Mouse (Mus musculus): ENCODE data around the gene Rdh7. TPM values are rescaled to one million over a fixed set of nuclear protein-coding genes. Genes with fewer than 3 reads are reported as not detected.
A peak's percentile ranks its signal among the peaks of the same experiment; 100 is the strongest.
"Not testable (repeated sequence)": the region's sequence is repeated elsewhere in the genome, so short reads cannot be mapped to it uniquely, and the experiment has no call there.

The Rdh7 gene
- polyA plus RNA-seq, 1 experiment from 2014 or later: 1.1 TPM

DNA sequence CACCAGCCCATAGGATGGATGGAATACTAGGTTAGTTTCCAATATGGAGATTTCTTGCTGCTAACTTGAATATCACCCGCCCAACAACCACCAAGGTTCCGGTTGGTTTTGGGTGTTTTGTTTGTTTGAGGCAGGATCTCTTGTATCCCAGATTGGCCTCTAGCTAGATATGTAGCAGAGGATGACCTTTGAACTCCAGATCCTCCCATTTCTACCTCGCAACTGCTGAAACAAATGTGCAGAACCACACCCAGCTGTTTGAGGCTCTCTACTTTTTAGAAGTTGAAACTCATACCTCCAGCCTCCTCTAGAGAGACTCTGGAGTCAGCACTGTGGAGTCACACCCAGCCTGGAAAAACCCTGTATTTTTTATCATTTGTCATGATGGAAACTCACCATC lies 8.9 kb upstream of the Rdh7 start:
- peaks cover 25% of the 10 kb centered on the region for H3K4me1 ChIP-seq (ENCODE audit: control insufficient read depth, insufficient read depth, low read length)
- H3K4me2 ChIP-seq (ENCODE audit: low read depth, low read length): no peak overlapping the region
- 66% methylated on average over 3 of the region's 3 CpGs for WGBS
- no peak overlapping the region for H3K4me3 ChIP-seq (ENCODE audit: low read length)
- no peak overlapping the region for H3K9ac ChIP-seq (ENCODE audit: low read depth, low read length)
- no peak for ATAC-seq
- peak overlapping the region; percentile 27; the same call in 1 of the 2 replicates for H3K27ac ChIP-seq (ENCODE audit: low read length)
- no peaks in the 10 kb centered on the region for H3K9me3 ChIP-seq (ENCODE audit: control insufficient read depth, low read length)
- no peaks in the 10 kb centered on the region for H3K27me3 ChIP-seq (replicated peaks; ENCODE audit: control insufficient read depth, insufficient read depth, low read length)
- H3K36me3 ChIP-seq (ENCODE audit: control insufficient read depth, insufficient read depth, low read length): no peaks in the 10 kb centered on the region

DNA sequence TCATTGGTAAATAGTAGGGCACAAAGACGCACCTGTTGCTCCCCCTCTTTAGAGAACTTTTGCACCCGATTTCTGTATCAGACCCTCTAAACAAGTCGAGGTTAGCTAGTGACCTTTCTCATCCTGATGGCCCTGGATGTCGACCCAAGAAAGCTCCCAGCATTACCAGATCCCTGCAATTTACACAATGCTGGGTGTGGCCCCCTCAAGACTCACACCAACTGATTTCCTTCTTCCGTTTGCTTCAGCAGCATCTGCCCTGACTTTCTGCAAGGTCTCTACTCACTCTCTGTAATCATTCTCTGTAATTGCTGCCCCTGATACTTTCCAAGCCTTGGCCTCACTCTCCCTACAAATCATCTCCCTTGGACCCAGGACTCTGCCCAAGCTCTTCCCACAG lies 8.1 kb upstream of the Rdh7 start:
- no peak overlapping the region for H3K9ac ChIP-seq (ENCODE audit: low read depth, low read length)
- WGBS: 38% methylated on average over 5 of the region's 5 CpGs
- H3K4me1 ChIP-seq (ENCODE audit: control insufficient read depth, insufficient read depth, low read length): peaks cover 25% of the 10 kb centered on the region
- no peaks in the 10 kb centered on the region for H3K9me3 ChIP-seq (ENCODE audit: control insufficient read depth, low read length)
- H3K27me3 ChIP-seq (replicated peaks; ENCODE audit: control insufficient read depth, insufficient read depth, low read length): no peaks in the 10 kb centered on the region
- no peaks in the 10 kb centered on the region for H3K36me3 ChIP-seq (ENCODE audit: control insufficient read depth, insufficient read depth, low read length)
- H3K4me2 ChIP-seq (ENCODE audit: low read depth, low read length): no peak overlapping the region
- H3K4me3 ChIP-seq (ENCODE audit: low read length): no peak overlapping the region
- ATAC-seq: no peak
- H3K27ac ChIP-seq (ENCODE audit: low read length): peak overlapping the region; percentile 27

DNA sequence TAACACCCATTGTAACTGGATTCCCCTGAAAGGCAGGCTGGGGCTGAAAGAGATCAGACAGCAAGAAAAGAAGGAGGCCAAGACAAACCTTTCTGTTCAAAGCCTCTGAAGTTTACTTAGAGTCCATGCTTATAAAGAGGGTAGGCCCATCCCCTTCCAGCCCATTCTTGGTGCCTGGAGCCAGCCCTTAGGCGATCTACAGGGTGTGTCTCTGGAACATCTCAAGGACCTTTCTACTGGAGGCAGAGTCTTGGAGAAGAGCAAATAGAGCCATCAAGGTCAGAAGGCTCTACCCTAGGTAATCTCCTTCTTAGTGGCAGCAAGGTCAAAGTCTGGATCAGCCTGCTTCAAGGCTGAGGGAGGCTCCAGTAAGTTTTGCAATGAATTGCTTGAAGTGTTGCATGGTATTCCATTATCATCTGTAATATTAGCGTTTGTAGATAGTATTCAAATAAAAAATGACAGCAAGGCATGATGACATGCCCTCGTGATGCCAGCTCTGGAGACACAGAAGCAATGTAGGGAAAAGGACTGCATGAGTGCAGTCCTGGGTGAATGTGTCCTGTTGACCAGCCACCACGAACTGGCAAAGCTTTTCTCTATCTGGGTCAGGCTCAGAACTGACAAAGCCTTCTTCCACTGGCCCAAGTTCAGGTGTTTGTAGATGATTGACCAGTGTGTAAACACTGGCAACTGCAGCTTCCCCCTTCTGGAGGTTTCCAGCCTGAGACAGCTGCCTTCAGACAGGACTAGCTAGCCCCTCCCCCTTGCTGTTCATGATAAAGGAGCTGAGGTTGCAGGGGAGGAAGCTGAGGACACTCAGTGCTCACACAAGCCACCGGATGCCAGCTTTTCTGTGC lies 4.8 kb upstream of the Rdh7 start:
- H3K27ac ChIP-seq (ENCODE audit: low read length): peak overlapping the region; percentile 96
- H3K36me3 ChIP-seq (ENCODE audit: control insufficient read depth, insufficient read depth, low read length); H3K27me3 ChIP-seq (replicated peaks; ENCODE audit: control insufficient read depth, insufficient read depth, low read length); H3K9me3 ChIP-seq (ENCODE audit: control insufficient read depth, low read length); H3K4me3 ChIP-seq (ENCODE audit: low read length); H3K9ac ChIP-seq (ENCODE audit: low read depth, low read length): not testable (repeated sequence)
- ATAC-seq: peak; percentile 96
- peaks cover 20% of the 10 kb centered on the region for H3K4me1 ChIP-seq (ENCODE audit: control insufficient read depth, insufficient read depth, low read length)
- H3K4me2 ChIP-seq (ENCODE audit: low read depth, low read length): peak overlapping the region; percentile 29; the same call in 1 of the 2 replicates
- WGBS: 38% methylated on average over 5 of the region's 5 CpGs

DNA sequence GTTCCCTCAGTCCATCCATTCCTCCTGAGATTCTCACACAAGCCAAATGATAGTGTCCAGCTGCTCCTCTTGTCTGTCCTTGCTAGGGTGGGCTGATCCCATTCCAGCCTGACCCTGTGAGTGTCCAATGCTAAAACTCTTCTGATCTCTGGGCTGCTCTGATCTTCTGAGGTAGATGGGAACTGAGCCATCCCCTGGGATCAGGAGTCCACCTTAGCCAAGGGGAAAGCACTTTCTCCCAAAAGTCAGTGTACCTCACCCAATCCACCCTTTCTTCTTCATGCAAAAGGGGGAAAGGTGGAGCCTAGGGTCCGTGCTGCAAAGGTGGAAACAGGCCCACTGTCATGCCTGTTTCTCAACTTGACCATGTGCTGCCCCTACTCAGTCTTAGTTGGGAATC lies 2.9 kb upstream of the Rdh7 start:
- no peak overlapping the region for H3K4me2 ChIP-seq (ENCODE audit: low read depth, low read length)
- H3K4me1 ChIP-seq (ENCODE audit: control insufficient read depth, insufficient read depth, low read length): peaks cover 12% of the 10 kb centered on the region
- H3K27me3 ChIP-seq (replicated peaks; ENCODE audit: control insufficient read depth, insufficient read depth, low read length): no peaks in the 10 kb centered on the region
- no peak overlapping the region for H3K27ac ChIP-seq (ENCODE audit: low read length)
- 79% methylated on average over 1 of the region's 1 CpGs for WGBS
- no peak overlapping the region for H3K4me3 ChIP-seq (ENCODE audit: low read length)
- H3K9me3 ChIP-seq (ENCODE audit: control insufficient read depth, low read length): no peaks in the 10 kb centered on the region
- H3K9ac ChIP-seq (ENCODE audit: low read depth, low read length): no peak overlapping the region
- ATAC-seq: no peak
- no peaks in the 10 kb centered on the region for H3K36me3 ChIP-seq (ENCODE audit: control insufficient read depth, insufficient read depth, low read length)

DNA sequence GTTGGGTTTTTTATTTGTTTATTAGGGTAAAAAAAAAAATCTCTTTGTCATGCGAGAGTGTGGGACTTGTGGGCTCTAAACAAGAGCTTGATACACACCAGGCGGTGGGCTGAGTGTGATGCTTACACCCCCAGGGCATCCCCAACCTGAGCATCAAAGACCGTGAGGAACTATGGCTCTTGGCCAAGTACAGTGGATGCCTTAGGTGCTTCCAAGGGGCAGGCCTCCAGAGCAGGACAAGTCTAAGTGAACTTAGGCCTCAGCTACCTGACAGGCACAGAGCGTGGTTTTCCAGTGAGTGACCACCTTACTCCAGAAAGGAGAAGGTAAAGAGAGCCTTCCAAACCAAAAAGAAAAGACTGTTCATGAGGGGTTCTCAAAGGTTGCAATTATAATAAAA lies 1.6 kb downstream of the Rdh7 start:
- H3K9ac ChIP-seq (ENCODE audit: low read depth, low read length): no peak overlapping the region
- no peak overlapping the region for H3K27ac ChIP-seq (ENCODE audit: low read length)
- H3K4me3 ChIP-seq (ENCODE audit: low read length): no peak overlapping the region
- no peak overlapping the region for H3K4me2 ChIP-seq (ENCODE audit: low read depth, low read length)
- H3K36me3 ChIP-seq (ENCODE audit: control insufficient read depth, insufficient read depth, low read length): no peaks in the 10 kb centered on the region
- no peaks in the 10 kb centered on the region for H3K9me3 ChIP-seq (ENCODE audit: control insufficient read depth, low read length)
- H3K27me3 ChIP-seq (replicated peaks; ENCODE audit: control insufficient read depth, insufficient read depth, low read length): no peaks in the 10 kb centered on the region
- 0 out of 2 replicates have a peak, but pooled peaks cover 3% of the 10 kb centered on the region for H3K4me1 ChIP-seq (ENCODE audit: control insufficient read depth, insufficient read depth, low read length)
- 89% methylated on average over 4 of the region's 4 CpGs for WGBS
- no peak for ATAC-seq

DNA sequence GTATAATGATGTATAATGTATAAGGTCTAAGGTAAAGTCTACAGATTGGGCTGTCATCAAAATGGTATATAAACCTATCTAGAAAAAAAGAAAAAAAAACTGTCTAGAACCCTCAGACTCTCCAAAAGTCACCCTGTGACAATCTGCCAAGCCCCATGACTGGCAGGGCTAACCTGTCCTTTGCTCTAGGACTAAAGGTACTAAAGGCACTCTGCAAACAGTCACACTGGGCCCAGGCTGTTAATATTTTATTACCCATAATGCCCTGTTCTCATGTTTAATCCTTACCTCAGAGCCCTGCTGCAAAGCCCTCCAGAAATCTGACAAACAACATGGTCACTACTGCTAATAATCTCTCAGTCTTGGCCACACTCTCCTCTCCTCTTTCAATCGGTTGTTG lies 2.1 kb downstream of the Rdh7 start:
- 51% methylated on average over 1 of the region's 1 CpGs for WGBS

DNA sequence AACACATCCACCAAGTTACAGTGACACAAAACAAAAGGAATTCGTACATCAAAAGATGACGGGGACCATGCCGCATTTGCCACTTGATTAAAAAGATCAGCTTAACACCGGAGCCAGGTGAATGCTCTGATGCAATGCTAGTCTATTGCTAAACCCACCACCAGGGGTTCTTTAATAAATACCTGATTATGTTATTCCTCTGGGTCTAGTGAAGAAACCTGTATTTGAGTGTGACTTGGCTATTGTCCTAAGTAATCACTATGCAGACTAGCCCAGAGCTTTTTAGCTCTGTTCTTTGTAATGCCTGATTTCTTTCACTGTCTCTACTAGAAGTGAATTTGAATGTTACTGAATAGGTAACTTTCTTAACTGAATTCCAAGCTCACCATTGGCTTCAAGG lies 7.6 kb downstream of the Rdh7 start:
- Histone ChIP-seq H3K4me2 (ENCODE audit: low read depth, low read length) (no peak overlapping the region), H3K9me3 (ENCODE audit: control insufficient read depth, low read length) (no peaks in the 10 kb centered on the region), H3K36me3 (ENCODE audit: control insufficient read depth, insufficient read depth, low read length) (no peaks in the 10 kb centered on the region), H3K4me3 (ENCODE audit: low read length) (no peak overlapping the region), H3K4me1 (ENCODE audit: control insufficient read depth, insufficient read depth, low read length) (peaks cover 13% of the 10 kb centered on the region; the same call in 1 of the 2 replicates), H3K27me3 (replicated peaks; ENCODE audit: control insufficient read depth, insufficient read depth, low read length) (no peaks in the 10 kb centered on the region), H3K27ac (ENCODE audit: low read length) (no peak overlapping the region), H3K9ac (ENCODE audit: low read depth, low read length) (no peak overlapping the region)
- no peak for ATAC-seq
- WGBS: 94% methylated on average over 4 of the region's 4 CpGs

More for the DNA sequence above, 2.1 kb downstream of the Rdh7 start:
- no peak overlapping the region for H3K4me2 ChIP-seq (ENCODE audit: low read depth, low read length)
- H3K9ac ChIP-seq (ENCODE audit: low read depth, low read length): no peak overlapping the region
- H3K9me3 ChIP-seq (ENCODE audit: control insufficient read depth, low read length): no peaks in the 10 kb centered on the region
- H3K27me3 ChIP-seq (replicated peaks; ENCODE audit: control insufficient read depth, insufficient read depth, low read length): no peaks in the 10 kb centered on the region
- 0 out of 2 replicates have a peak, but pooled peaks cover 3% of the 10 kb centered on the region for H3K4me1 ChIP-seq (ENCODE audit: control insufficient read depth, insufficient read depth, low read length)
- no peaks in the 10 kb centered on the region for H3K36me3 ChIP-seq (ENCODE audit: control insufficient read depth, insufficient read depth, low read length)
- H3K4me3 ChIP-seq (ENCODE audit: low read length): no peak overlapping the region
- no peak for ATAC-seq
- no peak overlapping the region for H3K27ac ChIP-seq (ENCODE audit: low read length)

DNA sequence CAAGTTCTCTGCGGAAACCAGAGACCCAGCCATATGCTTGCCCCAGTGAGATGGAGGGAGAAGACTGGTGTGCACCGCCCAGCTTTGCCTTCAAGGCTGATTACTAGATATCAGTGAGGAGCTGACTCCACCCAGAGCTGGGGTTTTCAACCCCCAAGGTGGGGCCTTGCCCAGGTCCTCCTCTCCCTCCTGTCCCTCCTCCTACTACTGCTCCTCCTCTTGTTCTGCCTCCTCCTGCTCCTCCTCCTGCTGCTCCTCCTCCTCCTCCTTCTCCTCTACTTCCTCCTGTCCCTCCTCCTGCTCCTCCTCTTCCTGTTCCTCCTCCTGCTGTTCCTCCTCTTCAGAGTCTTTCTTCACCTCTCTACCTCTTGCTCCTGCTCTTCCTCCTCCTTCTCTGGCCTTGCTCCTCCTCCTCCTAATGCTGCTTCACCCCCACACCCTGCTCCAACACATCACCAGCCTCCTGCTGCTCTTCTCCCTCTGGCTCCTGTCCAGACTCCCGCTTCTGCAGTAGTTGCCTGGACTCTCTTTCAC lies 9.4 kb downstream of the Rdh7 start:
- Histone ChIP-seq H3K9me3 (ENCODE audit: control insufficient read depth, low read length) (no peaks in the 10 kb centered on the region), H3K36me3 (ENCODE audit: control insufficient read depth, insufficient read depth, low read length) (no peaks in the 10 kb centered on the region), H3K9ac (ENCODE audit: low read depth, low read length) (0 out of 2 replicates have a peak overlapping the region, but pooled peaks have one; percentile 27), H3K27me3 (replicated peaks; ENCODE audit: control insufficient read depth, insufficient read depth, low read length) (no peaks in the 10 kb centered on the region), H3K4me2 (ENCODE audit: low read depth, low read length) (peak overlapping the region; percentile 44), H3K4me1 (ENCODE audit: control insufficient read depth, insufficient read depth, low read length) (peaks cover 13% of the 10 kb centered on the region; the same call in 1 of the 2 replicates), H3K4me3 (ENCODE audit: low read length) (peak overlapping the region; percentile 23), H3K27ac (ENCODE audit: low read length) (peak overlapping the region; percentile 94)
- ATAC-seq: peak; percentile 87
- 54% methylated on average over 3 of the region's 3 CpGs for WGBS

DNA sequence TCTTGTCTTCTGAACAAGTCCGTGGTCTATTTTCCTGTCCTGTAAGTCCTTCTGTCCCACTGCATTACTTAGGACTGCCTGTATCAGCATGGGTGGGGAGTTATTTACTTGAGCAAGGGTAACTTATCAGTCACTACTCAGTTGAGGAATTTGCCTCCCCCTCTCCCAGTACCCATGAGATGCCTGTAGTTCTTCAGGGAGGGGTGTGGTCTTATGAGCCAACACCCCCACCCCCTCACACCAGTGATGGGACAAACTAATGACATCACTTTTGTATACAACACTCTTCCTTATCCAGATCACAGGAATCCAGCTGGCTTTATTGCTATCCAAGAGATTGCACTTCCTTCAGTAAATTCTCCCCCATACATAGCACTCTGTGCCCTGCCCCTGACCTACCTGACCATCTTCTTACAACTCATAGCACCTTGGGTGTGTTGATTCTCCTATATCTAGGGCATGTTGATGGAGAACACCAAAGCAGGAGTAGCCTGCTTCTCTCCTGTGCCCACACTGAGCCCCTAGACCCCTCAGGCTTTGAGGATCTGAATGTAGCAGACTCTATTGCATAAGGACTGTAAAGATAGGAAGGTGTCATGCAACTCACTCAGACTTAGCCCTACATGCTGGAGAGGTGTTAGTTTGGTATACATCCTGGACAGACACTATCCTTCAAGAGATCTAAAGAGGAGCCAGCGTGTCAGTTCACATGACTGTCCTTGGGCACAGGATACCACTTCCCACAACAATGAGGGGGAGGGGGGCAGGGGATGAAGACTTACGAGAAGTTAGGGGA lies 10.2 kb downstream of the Rdh7 start:
- no peak overlapping the region for H3K9ac ChIP-seq (ENCODE audit: low read depth, low read length)
- 43% methylated on average over 3 of the region's 3 CpGs for WGBS
- H3K9me3 ChIP-seq (ENCODE audit: control insufficient read depth, low read length): no peaks in the 10 kb centered on the region
- H3K27ac ChIP-seq (ENCODE audit: low read length): peak overlapping the region; percentile 94
- peak overlapping the region; percentile 19; the same call in 1 of the 2 replicates for H3K4me3 ChIP-seq (ENCODE audit: low read length)
- H3K27me3 ChIP-seq (replicated peaks; ENCODE audit: control insufficient read depth, insufficient read depth, low read length): no peaks in the 10 kb centered on the region
- peaks cover 13% of the 10 kb centered on the region; the same call in 1 of the 2 replicates for H3K4me1 ChIP-seq (ENCODE audit: control insufficient read depth, insufficient read depth, low read length)
- peak; percentile 84 for ATAC-seq
- H3K36me3 ChIP-seq (ENCODE audit: control insufficient read depth, insufficient read depth, low read length): no peaks in the 10 kb centered on the region
- peak overlapping the region; percentile 44 for H3K4me2 ChIP-seq (ENCODE audit: low read depth, low read length)
